Mouse (Mus musculus) spleen, postnatal 36 days (tissue): ENCODE data around the gene Ltbp4.
A peak's percentile ranks its signal among the peaks of the same experiment; 100 is the strongest.

Source experiments
- DNase-seq, 2 experiments: peaks; one replicate each; pipeline ENCODE4 v3.0.0; 2022; ENCODE audit warnings: low spot score in 2 of 2, mixed read lengths in 1 of 2

The Ltbp4 gene

DNA sequence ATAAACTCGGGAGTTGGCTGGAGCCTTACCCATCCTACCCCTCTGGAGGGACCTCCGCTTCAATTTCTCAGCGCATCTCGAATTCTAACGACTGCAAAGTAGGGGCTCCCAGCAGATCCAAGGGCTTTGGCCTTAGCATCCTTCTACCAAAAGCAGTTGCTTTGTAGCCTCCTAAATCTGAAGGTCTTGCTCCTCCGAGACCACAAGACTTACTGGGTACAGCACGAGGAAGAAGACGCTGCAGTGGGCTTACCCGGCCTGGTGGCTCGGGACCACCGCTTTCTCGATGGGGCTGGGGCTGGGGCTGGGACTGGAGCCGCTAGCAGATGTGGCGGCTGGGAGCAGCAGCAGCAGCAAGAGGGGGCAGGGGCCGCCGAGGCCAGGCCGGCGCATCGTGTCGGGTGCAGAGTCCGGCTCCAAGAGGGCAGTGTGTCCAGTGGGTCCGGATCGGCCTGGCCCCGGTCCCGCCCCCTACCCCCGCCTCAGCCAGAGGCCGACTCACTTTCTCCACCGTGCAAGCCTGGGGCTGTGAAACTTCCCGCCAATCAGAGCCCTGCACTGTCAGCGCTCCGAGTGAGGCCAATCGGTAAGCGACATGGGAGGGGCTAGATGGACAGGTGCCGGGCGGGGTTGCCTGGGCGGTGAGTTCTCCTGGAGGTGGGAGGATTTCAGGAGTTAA, at the start of gene Ltbp4:
Gene Ltbp4, minus strand, starts transcription at position 518 of the 679 bp plus-strand sequence.
- DNase-seq, result no peak

DNA sequence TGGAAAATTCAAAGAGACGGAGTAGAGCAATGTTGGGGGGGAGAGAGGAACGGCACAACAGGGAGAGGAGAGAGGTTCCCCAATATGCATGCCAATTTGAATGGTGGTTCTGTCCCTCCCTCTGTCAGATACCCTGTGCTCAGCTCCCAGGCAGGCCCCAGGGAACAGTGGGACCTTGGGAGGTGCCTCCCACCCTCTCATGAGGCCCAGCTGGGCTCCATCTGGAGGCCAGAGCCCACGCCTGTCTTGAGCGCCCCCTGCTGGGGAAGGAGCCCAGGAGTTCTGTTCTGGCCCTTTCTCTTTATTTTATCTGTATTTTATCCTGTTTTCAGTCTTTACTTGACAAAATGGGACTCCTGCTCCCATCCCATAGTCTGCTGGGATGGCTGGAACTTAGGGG, 47.2 kb upstream of the Ltbp4 start:
- peak; percentile 43 to 53 for DNase-seq

DNA sequence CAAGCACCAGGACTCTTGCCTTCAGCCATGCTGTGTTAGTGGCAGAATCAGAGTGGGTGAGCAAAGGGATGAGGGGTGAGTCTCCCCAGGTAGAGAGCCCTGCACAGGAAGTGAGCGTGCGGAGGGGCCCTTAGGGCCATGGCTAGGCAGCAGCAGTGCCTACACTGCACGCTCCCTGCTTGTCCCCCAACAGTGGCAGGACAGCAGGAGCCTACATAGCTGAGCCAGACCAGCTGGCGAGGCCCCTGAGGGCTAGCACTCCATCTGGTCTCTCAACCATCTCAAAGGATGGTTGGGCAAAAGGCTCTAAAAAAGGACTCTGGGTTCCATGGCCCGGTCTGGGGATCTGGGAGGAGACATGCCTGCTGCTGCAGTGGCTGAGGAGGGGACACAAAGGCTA, 46.6 kb upstream of the Ltbp4 start:
- DNase-seq, result no peak

DNA sequence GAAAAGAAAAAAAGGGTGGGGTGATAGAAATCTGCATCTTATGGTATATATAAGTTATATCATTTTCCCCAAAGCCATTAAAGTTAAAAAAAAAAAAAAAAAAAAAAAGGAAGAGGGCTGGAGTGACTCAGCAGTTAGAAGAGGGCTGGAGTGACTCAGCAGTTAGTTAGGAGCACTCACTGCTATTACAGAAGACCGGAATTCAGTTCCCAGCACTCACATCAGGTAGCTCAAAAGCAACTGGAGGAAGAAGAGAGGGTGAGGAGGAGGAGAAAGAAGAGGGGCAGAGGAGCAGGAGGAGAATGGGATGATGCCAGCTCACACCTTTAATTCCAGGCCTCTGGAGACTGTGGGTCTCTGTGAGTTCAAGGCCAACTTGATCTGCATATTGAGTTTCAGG, 45.7 kb upstream of the Ltbp4 start:
- DNase-seq, result no peak

DNA sequence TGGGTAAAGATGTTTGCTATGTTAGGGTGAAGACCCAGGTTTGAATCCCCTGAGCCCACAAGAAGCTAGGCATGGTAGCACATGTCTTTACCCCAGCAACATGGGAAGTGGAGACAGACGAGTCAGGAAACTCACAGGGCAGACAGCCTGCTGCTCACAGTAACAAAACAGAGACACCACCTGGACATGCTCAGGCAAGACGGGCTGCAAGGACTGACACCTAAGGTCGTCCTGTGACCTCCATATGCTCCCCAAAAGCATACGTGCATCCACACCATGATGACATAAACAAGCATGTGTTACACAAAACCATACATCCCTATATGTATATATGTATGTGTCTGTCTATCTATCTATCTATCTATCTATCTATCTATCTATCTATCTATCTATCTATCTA, 44.1 kb upstream of the Ltbp4 start:
- DNase-seq, result no peak

DNA sequence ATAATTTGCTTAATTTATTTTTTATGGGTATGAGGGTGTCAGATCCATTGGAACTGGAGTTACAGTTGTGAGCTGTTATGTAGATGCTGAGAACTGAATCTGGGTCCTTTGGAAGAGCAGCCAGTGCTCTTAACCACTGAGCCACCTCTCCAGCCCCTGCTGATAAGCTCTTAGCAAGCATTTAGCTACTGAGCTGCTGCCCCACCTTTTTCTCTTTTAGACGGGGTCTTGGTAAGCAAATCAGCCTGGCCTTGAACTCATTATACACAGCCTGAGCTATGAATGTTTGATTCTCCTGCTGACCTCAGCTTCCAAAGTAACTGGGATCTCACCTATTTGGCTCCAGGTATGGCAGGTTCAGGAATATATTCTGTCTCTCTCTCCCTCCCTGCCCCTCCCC, 43.5 kb upstream of the Ltbp4 start:
- no peak for DNase-seq

DNA sequence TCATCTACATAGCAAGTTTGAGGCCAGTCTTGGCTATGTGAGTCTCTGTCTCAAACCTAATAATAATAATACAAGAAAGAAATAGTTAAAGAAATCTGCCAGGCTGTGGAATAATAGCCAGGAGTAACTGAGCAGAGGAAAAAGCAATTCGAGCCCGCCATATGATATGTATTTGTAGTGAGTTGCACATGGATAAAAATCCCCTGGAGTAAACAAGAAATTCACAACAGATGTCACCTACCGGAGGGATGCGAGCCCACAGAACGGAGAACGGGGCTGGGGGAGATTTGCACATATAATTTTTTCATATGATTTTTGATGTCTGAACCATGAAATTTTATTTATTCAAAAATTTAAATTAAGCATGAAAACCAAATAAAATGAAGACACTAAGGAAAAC, 42.3 kb upstream of the Ltbp4 start:
- no peak for DNase-seq

DNA sequence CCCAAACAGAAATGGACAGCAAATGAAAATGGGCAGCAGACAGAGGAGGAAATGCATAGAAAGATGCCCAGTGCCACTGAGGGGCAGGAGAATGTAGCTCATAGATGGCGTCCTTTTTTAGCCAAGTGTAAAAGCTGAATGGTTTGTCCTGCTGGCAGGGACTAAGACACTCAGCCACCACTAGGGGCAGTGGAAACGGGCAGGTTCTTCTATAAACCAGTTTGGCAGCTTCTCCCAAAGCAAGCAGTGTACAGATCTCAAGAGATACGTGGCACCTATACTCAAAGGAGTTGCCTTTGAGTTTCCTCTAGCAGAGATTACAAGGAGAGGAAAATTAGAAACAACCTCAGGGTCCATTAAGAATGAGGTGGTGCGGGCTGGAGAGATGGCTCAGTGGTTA, 40.9 kb upstream of the Ltbp4 start:
- no peak for DNase-seq

DNA sequence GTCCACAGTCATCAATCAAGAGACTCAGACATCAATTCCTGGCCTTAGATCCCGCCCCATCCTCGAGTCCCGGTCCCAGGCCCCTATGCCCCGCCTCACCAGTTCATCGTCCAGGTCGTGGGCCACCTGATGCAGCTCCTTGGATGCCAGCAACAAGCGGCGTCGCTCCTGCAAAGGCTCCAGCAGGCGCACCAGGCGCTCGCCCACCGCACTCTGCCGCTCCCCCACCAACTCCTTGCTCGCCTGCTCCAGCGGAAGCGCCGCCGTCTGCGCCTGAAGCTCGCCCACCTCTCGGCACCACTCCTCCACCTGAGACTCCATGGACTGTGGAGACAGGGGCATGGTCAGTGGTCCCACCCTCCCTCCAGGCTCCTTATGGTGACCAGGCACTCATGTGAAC, 37.8 kb upstream of the Ltbp4 start:
- no peak for DNase-seq

DNA sequence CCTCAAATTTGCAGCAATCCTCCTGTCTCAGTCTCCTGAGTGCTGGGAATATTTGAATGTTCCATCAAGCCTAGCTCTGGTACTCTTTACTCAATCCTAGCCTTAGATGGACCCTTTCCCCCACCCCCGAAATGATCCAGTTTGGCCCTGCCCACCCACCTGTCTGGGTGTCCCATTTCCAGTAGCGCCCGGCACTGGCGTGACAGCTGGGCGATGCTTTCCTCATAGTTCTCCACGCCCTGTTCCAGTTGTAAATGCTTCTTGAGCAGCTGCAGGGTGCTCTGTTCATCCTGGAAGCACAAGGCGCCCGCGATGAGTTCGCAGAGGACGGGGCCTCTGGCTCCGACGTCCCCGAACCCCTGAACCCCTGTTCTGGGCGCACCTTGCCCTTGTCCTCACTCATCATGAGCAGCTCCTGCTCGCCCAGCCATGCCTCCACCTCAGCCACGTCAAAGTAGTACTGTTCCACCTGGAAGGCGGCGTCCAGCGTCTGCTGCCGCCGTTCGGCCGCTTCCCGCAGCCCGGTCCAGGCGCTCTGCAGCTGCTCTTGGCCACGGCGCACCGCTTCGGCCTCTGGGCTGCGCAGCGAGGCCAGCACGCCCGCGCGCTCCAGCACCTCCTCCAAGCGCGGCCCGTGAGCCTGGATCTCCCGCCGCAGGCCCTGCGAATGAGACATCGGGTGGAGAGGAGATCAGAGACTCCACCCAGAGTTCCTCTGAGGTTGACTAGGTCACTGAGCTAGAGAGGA, 34.4 kb upstream of the Ltbp4 start:
- DNase-seq, result no peak

DNA sequence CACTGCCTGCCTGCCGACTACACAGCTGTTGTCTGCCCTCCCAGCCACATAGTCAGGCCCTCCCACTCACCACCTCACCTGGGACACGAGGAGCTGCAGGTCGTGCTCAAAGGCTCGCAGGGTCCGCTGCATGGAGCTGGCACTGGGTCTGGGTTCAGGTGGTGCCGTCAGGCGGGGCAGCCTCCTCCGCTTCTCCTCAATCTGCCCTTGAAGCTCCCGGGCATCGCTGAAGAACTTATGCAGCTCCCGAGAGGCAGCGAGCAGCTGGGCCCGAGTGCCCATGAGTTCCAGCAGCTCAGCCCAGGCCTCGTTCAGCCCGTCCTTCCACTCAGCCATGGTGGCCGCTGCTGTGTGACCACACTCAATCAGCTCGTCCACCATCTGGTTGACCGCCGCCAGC, 31.6 kb upstream of the Ltbp4 start:
- DNase-seq, result no peak

DNA sequence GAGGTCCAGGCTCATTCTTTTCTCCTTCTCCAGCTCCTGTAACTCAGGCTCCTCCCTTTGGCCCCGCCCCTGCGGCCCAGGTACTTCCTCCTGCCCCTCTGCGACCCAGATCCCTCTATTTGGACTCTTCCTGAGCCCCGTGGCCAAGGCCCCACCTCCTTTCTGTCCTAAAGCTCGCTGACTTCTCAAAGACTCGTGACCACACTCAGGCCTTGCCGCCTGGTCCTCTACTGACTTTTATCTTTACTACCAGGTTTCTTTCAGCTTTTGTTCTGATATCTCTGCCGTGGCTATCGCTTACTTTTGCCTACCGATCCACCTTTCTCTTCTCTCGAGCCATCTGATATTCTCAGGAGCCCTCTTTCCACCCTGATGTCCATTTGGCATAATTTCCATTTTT, 30.5 kb upstream of the Ltbp4 start:
- no peak for DNase-seq

DNA sequence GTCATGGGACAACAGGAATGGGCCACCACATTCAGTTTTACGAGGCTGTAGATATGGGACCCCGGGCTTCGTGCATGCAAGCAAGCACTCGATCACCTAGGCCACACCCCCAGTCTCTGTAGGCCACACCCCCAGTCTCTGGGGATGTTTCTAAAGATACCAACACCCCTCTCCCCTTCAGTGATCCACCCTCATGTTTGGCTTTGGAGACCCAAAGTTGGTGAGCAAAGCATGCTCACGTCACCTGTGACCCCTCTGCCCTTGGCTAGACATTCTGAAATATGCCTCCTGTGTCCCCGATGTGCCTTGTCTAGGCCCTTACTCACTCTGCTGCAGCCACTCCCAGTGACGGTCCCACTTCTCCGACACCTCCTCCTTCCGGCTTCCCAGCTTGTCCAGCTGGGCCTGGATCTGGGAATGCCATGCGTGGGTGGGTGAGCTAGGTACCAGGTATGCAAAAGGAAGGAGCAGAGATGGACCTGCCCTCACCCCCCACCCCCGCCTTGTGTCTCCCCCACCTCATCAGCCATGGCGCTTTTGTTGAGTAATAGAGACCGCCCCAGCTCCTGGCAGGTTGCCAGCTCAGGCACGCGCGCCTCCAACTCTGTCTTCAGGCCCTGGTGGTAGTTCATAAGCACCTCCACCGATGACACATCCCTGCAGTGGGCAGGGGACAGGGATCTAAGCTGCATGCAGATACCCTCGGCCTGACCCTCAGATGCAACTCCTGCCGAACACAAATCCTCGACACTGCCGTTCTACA, 28.8 kb upstream of the Ltbp4 start:
- no peak for DNase-seq

DNA sequence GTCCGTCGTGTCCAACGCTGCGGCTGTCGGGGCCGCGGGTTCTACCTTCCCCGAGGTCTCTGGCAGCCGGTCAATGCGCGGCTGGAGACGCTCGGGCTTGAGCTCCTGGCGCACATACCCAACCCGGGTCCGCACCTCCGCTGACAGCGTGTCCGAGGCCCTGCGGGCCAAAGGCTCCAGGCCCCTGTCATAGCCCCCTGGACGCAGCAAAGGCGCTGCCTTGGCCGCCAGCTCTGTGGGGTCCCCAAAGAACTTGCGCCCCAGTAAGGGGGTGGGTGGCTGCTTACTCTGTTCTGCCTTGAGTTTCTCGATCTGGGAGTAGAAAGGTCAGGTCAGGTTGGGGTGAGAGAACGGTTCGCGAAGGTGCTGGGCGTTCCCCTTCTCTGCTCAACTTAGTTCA, 26.9 kb upstream of the Ltbp4 start:
- DNase-seq, result no peak

DNA sequence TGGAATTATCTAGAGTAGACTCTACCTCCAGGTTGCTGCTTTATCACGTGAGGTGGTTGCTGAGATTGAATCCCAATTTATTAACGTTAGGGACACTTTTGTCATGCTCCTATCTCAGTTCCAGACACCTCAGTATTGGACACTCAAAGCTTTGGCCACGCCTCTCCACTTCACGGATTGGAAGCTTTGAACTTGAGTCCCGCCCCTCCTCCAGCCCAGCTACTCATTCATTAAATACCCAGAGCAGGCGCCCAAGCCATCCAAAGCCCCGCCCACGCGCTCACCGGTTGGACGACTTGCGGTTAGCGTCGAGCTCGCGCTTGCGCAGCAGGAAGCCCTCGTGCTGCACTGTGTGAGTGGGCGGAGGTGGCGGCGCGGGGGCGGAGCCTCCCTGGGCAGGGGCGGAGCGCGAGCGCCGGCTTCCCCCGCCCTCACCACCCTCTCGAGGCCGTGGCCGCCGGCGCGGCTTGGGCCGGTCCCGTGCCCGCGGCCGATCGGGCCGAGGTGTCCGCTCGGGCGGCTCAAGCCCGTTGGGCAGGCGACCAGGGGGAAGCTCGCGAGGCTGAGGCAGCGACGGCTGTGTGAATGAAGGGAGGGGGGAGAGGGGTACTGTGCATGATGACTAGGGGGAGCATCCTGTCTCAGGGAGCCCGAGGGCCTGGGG, 23.9 kb upstream of the Ltbp4 start:
- peak; percentile 99 to 100 for DNase-seq

DNA sequence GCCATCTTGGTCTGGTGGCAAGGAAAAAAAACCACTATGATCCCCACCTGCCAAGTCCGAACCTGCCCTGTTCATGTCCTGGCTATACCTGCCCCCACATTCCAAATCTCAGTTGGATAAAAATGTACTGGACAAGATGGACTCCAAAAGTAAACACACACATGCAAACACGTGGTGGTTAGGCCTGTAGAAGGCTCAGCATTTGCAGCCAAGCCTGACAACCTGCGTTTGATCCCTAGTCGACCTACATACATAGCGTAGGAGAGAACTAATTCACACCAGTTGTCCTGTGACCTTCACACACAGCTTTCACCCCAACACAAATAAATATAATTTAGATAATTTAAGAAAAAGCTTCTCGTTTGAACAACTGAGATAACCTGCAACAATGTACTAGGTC, 23.3 kb upstream of the Ltbp4 start:
- no peak for DNase-seq

DNA sequence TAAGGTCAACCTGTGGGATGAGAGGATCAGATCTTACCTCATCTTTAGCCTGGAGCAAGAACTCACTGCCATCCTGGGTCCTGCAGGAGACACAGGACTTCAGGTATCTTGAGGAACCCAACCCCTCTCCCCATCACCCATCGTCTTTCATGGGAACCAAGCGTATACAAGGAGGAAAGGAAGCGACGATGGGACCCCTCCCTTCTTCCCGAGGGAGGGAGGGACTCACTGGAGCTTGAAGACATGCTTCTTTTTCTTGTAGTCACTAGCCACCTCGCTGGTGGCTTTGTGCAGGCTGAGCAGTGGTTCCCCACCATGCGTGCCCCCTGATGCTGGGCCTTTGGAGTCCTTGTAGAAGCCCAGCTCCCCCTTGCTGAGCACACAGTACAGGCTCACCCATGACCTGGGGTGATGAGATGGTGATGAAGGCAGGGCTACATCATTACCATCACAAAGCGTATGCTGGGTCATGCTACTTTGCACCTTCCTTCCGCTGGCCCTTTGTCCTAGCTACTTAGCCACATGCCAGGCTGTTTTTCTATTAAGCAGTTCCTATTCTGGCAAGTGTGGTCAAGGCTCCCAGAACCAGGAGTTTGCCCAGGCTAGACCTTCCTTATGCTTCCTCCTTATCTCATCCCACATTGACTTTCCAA, 22.3 kb upstream of the Ltbp4 start:
- DNase-seq, result no peak

DNA sequence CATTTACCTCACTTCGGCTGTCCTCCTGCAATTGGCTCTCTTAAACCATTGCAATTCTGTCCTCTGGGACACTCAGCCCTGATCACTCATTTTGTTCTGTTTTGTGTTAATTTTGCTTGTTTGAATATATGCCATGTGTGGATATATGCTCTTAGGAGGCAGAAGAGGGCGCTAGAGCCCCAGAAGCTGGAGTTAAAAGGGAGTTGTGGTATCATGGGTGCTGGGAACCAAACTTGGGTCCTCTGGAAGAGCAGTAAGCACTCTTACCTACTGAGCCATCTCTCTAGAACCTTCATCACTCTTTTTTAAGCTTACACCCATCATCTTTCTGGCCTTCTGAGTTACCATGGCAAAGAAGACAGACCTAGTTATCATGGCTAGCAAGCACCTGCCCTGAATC, 21.7 kb upstream of the Ltbp4 start:
- DNase-seq, result no peak

DNA sequence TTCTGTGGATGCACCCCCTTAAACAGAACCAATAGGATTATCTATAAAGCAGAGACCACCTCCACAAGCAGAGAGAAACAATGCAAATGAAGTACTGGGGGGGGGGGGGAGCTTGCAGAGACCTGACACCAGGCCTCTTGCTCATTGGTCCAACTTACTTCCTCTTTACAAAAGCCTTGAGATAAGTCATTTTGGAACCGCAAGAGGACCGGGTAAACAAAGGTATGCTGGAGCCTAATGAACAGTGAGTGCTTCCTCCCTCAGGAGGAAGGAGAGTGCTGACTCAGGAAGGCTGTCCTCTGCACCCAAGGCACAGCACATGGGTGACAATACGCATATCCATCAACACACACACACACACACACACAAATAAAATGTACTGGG, 20.1 kb upstream of the Ltbp4 start:
- DNase-seq, result peak; percentile 57 to 65

DNA sequence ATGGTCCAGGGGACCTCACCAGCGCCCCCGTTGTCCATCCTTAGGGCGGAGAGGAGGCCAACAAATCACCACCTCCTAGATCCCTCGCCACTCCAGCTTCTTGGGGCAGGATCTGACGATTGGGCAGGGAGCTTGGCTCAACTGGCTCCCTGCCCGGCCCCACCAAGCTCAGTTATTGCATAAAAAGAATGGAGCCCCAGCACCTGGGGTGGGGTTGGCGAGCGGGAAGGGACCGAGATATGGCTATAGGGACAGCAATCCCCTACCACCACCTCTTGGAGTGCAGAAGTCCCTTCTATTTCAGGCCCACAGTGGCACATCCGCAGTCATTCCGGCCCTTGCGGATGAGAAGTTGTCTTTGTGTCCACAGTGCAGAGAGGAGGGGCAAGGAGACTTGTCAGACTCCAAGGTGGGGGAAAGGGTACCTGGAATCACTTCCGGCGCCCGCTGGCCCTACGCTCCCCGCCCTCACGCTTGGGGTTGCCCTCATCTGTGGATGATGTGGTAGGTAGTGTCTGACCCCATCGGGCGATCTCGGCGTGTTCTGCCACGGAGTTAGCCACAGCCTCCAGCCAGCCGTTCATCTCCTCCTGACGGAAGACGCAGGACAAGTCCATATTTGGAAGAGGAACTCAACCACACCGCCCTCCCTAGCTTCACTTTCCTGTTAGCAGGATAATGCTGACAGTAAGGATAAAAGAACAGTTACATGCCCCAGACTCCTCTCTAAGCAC, 19.5 kb upstream of the Ltbp4 start, which contains the start of gene Gm20479:
Gene Gm20479, minus strand, starts transcription at position 559 of the 734 bp plus-strand sequence.
- peak; percentile 22 to 36 for DNase-seq

DNA sequence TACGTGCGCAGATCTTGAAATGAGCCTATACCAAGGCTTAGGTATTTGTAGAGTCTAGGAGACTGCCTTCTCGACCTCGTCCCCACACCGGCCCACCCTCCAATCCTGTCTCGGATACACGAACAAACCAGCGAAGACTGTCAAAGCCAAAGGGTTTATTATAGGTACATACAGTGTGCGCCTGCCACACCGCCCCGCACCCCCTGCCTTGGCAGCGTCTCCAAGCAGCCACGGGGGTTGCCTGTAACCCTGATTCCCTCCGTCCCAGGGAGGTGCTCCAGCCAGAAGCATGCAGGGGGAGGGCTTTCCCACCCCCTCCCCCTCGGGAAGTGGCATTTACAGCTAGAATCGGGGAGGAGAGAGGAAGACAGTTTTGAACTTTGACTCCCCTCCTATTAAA, 18.8 kb upstream of the Ltbp4 start:
- DNase-seq, result peak; percentile 17 to 27
